7 mouse cellular contexts compared by ENCODE assay signal in the genomic region with DNA sequence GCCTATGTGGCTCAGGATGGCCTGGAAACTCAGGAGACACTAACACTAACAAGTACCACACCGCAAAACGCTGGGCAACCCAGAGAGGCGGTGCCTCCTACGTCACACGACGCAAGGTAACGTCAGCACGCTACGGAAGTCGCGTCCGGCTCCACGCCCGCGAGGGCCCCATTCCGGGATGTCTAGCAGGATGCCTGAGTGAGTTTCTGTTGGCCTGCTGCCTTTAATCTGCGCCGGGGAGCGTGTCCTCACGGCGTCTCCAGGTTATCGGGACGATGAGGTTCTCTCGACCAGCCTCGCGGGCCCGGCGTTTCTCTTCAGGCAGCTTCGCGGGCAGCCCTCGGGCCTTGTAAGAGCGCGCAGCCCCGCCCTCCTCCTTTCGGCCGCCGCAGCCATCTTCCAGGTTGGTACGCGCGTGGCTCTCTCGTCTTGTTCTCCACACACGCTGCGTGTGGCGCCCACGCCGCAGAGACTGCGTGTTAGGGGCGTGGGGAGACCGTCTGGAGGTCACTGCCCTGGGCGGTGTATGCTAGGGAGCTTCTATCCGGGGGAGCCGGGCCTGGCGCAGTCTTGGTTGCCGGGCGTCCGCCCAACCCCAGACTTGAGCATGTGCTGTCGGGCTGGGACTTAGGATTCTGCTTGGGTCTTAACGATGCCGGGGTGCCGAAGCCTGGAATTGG. TPM values are rescaled to one million over a fixed set of nuclear protein-coding genes. Genes with fewer than 3 reads are reported as not detected.
DNase-seq lines count a peak whose midpoint lies in the region; ATAC-seq lines count a peak whose summit lies in the region.

A gene (plus strand): TSS at position 122 of the 680 bp plus-strand sequence.

- DNase-seq in adrenal gland, postnatal 25 days, result peak; percentile 91
- peak; percentile 99 for DNase-seq in heart, adult 11 months
- peak; percentile 98 for DNase-seq in kidney, adult 18-20 months
- DNase-seq in limb, embryonic 11.5 days (ENCODE audit: low spot score), result peak; percentile 95
- peak; percentile 98 for DNase-seq in midbrain, embryonic 14.5 days
- peak; percentile 88 to 93 for DNase-seq in spleen, adult 18-20 months

- H3K9me3 ChIP-seq in embryonic facial prominence, embryonic 12.5 days, result no peaks in the 10 kb centered on the region
- H3K9me3 ChIP-seq in limb, embryonic 11.5 days (ENCODE audit: control insufficient read depth, low read length), result no peaks in the 10 kb centered on the region
- no peaks in the 10 kb centered on the region for H3K9me3 ChIP-seq in midbrain, embryonic 14.5 days (ENCODE audit: control insufficient read depth, low read length)

- peak within 1 kb of the TSS; percentile 88 for H3K4me2 ChIP-seq in embryonic facial prominence, embryonic 12.5 days (replicated peaks)
- H3K4me2 ChIP-seq in limb, embryonic 11.5 days (ENCODE audit: low read depth, severe bottlenecking), result peak within 1 kb of the TSS; percentile 64
- H3K4me2 ChIP-seq in midbrain, embryonic 14.5 days (ENCODE audit: low read length), result peak within 1 kb of the TSS; percentile 88

- H3K9ac ChIP-seq in embryonic facial prominence, embryonic 12.5 days, result peak within 1 kb of the TSS; percentile 96
- H3K9ac ChIP-seq in limb, embryonic 11.5 days (ENCODE audit: low read length), result peak within 1 kb of the TSS; percentile 98
- peak within 1 kb of the TSS; percentile 88 for H3K9ac ChIP-seq in midbrain, embryonic 14.5 days (replicated peaks; ENCODE audit: low read length)

- ATAC-seq in embryonic facial prominence, embryonic 12.5 days (ENCODE audit: insufficient number of reproducible peaks, insufficient read depth, low FRiP score, low TSS enrichment), result peak; percentile 97
- ATAC-seq in limb, embryonic 11.5 days (ENCODE audit: insufficient number of reproducible peaks, low FRiP score, low TSS enrichment, low read depth), result peak; percentile 96
- ATAC-seq in midbrain, embryonic 14.5 days (ENCODE audit: low FRiP score, low TSS enrichment), result peak; percentile 99

- peak within 1 kb of the TSS; percentile 93 for H3K4me3 ChIP-seq in embryonic facial prominence, embryonic 12.5 days
- peak within 1 kb of the TSS; percentile 96 for H3K4me3 ChIP-seq in limb, embryonic 11.5 days (ENCODE audit: low read depth, low read length)
- H3K4me3 ChIP-seq in midbrain, embryonic 14.5 days (replicated peaks; ENCODE audit: low read depth, low read length), result peak within 1 kb of the TSS; percentile 88

- WGBS in embryonic facial prominence, embryonic 12.5 days, result under 1% methylated on average over 60 of the region's 60 CpGs
- WGBS in limb, embryonic 11.5 days, result under 1% methylated on average over 60 of the region's 60 CpGs
- under 1% methylated on average over 60 of the region's 60 CpGs for WGBS in midbrain, embryonic 14.5 days

- H3K27ac ChIP-seq in embryonic facial prominence, embryonic 12.5 days, result peak within 1 kb of the TSS; percentile 89
- H3K27ac ChIP-seq in limb, embryonic 11.5 days (replicated peaks; ENCODE audit: low read depth, low read length), result peak within 1 kb of the TSS; percentile 72
- H3K27ac ChIP-seq in midbrain, embryonic 14.5 days (replicated peaks; ENCODE audit: low read depth, low read length), result peak within 1 kb of the TSS; percentile 87

- no peaks in the 10 kb centered on the region for H3K27me3 ChIP-seq in embryonic facial prominence, embryonic 12.5 days
- H3K27me3 ChIP-seq in limb, embryonic 11.5 days (ENCODE audit: control insufficient read depth, insufficient read depth, low read length), result no peaks in the 10 kb centered on the region
- no peaks in the 10 kb centered on the region for H3K27me3 ChIP-seq in midbrain, embryonic 14.5 days (ENCODE audit: control insufficient read depth, insufficient read depth, low read length)

- H3K4me1 ChIP-seq in embryonic facial prominence, embryonic 12.5 days, result peaks cover 5% of the 10 kb centered on the region; the same call in 1 of the 2 replicates
- 0 out of 2 replicates have a peak, but pooled peaks cover 3% of the 10 kb centered on the region for H3K4me1 ChIP-seq in limb, embryonic 11.5 days (ENCODE audit: control insufficient read depth, insufficient read depth, low read length)
- peaks cover 13% of the 10 kb centered on the region for H3K4me1 ChIP-seq in midbrain, embryonic 14.5 days (ENCODE audit: control insufficient read depth, insufficient read depth, low read length)

- peaks cover 34% of the 10 kb centered on the region for H3K36me3 ChIP-seq in embryonic facial prominence, embryonic 12.5 days
- H3K36me3 ChIP-seq in limb, embryonic 11.5 days (ENCODE audit: control insufficient read depth, insufficient read depth, low read length), result peaks cover 11% of the 10 kb centered on the region
- H3K36me3 ChIP-seq in midbrain, embryonic 14.5 days (ENCODE audit: control insufficient read depth, insufficient read depth, low read length), result peaks cover 37% of the 10 kb centered on the region

RNA-seq across cellular contexts. Expression of the gene that starts here (rescaled TPM):
- 282 and 375 TPM in 2 replicates for total RNA-seq in adrenal gland, postnatal 25 days (2021)
- 521 and 529 TPM in 2 replicates for polyA plus RNA-seq in embryonic facial prominence, embryonic 12.5 days (2016; fragmentation: Nextera tagmentation; extraction: Ambion mirVana)
- polyA plus RNA-seq in limb, embryonic 11.5 days (2014; fragmentation: Nextera tagmentation; extraction: Ambion mirVana), result 596 and 605 TPM in 2 replicates
- 410 and 413 TPM in 2 replicates for polyA plus RNA-seq in midbrain, embryonic 14.5 days (2014; fragmentation: Nextera tagmentation; extraction: Ambion mirVana)

Comparison
In these comparisons a context has a peak if more than half of its experiments do, and no peak if none do; other contexts are left out.
1. Peak in every context shown above with its lines: DNase-seq, ATAC-seq, H3K4me3 ChIP-seq and H3K27ac ChIP-seq.